Mouse (Mus musculus) lung, postnatal 0 days (tissue): ENCODE measurements at regions not wholly inside any gene's neighbourhood (a gene's known extent, or its start where the extent isn't known, plus 50 kb on each side); places are given as distances from the start of the nearest gene placed in this dataset.

Experiments used
- CTCF ChIP-seq: IDR thresholded peaks from 2 replicates; pipeline ENCODE4 v1.5.1; 2016; ENCODE audit warnings: antibody characterized with exemption, mild to moderate bottlenecking
- EP300 ChIP-seq: IDR thresholded peaks from 2 replicates; pipeline ENCODE4 v1.6.1; 2016; ENCODE audit warnings: antibody characterized with exemption, mild to moderate bottlenecking, control low read depth

DNA sequence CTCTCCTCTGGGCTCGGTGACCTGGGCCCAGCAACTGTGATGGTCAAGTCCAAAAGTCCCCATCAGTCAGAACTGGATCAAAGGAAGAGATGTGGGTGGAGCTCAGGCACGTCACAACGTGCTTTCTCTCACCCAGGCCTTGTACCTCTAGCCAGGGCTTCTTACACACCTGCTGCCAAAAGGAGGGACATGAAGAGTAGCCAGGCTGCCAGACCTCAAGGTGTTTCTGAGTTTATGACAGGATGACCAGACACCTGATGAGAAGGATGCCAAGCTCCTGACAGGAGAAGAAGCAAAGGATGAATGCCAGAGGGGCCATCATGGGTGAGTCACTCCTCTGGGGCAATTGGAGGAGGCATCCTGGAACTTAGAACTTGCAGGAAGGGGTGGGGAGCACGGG, 70.0 kb upstream of the Haao start:
- no peak for TF ChIP-seq CTCF
- no peak for TF ChIP-seq EP300
